Mouse (Mus musculus) ES-E14 (cell line): ENCODE measurements around the gene Wfdc21.

Experiments
- HCFC1 ChIP-seq: IDR thresholded peaks from 2 replicates; pipeline ENCODE4 v1.6.1; 2012; ENCODE audit warnings: low read length, inconsistent platforms, borderline replicate concordance; ENCODE audit not compliant: insufficient read depth
- MAFK ChIP-seq: IDR thresholded peaks from 2 replicates; pipeline ENCODE4 v1.6.1; 2014; ENCODE audit warnings: mild to moderate bottlenecking, low read depth, low read length, inconsistent platforms; ENCODE audit not compliant: insufficient read depth
- ZC3H11A ChIP-seq: IDR thresholded peaks from 2 replicates; pipeline ENCODE4 v1.6.1; 2012; ENCODE audit warnings: low read depth, mild to moderate bottlenecking, inconsistent platforms, low read length, borderline replicate concordance
- ZNF384 ChIP-seq: IDR thresholded peaks from 2 replicates; pipeline ENCODE4 v1.6.1; 2012; ENCODE audit warnings: low read depth, low read length, inconsistent platforms

DNA sequence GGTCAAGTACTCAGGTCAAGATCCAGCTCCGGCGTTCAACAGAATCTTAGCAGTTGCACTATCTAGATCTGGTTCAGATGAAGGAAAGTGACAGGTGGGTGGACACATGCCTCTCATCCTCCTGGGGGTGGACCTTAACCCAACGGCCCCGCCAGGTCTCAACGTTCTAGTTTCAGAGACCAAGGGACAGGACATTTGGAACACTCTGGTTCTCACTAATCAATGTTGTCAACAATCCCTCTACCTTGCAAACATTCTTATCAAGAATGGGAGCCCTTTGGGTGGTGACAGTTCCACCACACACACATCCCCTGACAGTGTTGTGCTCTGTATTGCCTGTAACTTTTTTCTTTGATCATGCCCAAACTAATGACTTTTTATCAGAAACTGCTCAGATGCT, 4.9 kb upstream of the Wfdc21 start:
- TF ChIP-seq ZNF384, result no peak
- no peak for TF ChIP-seq ZC3H11A
- TF ChIP-seq MAFK, result no peak
- no peak for TF ChIP-seq HCFC1
